ENCODE assay signal across 19 mouse cellular contexts in genomic region chr1:173633969-173634645, GRCm38 (mm10). TPM values are rescaled to one million over a fixed set of nuclear protein-coding genes. Genes with fewer than 3 reads are reported as not detected.
A peak's percentile ranks its signal among the peaks of the same experiment; 100 is the strongest.
DNase-seq lines count a peak whose midpoint lies in the region; ATAC-seq lines count a peak whose summit lies in the region.
"Had no signal": no experiment of that assay in that cellular context is flagged by ENCODE, and none has a peak within 500 bp of the region (broad histone marks: within the 10 kb centered on the region; RNA-seq: fewer than 3 reads in every experiment).

No protein-coding gene starts in this region.

- peak; percentile 65 for ATAC-seq in common myeloid progenitor, adult 5-6 weeks (replicated peaks; ENCODE audit: low read depth, poor library complexity, severe bottlenecking)
- ATAC-seq: forebrain, embryonic 14.5 days; forebrain, postnatal 0 days; hindbrain, postnatal 0 days had no signal

- intact Hi-C loops in heart, postnatal 25 days (cut with DNase I) = no loop called here

- peak; percentile 54 for DNase-seq in induced T-regulatory cell, adult 2 months (ENCODE audit: low read depth)
- DNase-seq in naive thymus-derived CD4-positive, alpha-beta T cell, adult 2 months (ENCODE audit: low read depth) = peak; percentile 48
- DNase-seq in kidney, adult 8-10 months = no peak
- DNase-seq in heart, postnatal 25 days (ENCODE audit: low spot score) = no peak
- no peak for DNase-seq in lung, postnatal 25 days (ENCODE audit: low spot score)
- DNase-seq: adrenal gland, postnatal 10 days; adrenal gland, postnatal 36 days; cerebellum, adult 18-20 months; cerebellum, adult 9-10 months; cerebellum, postnatal 14 days; forebrain, postnatal 0 days; gastrocnemius, adult 2 months; gastrocnemius, postnatal 25 days; heart, postnatal 10 days; heart, postnatal 4 days had no signal

RNA-seq across cellular contexts. Expression of gene Ifi209, which starts 3.4 kb away (rescaled TPM):
- 34.0 and 38.0 TPM in 2 replicates for total RNA-seq in common myeloid progenitor, adult 5-6 weeks (2017)
- total RNA-seq in heart, postnatal 25 days (2021) = under 1 TPM; 0.59 to 0.60 TPM
- total RNA-seq: ES-E14 had no signal

RNA-seq across cellular contexts. Expression of gene Ifi213, which starts 35.0 kb away (rescaled TPM):
- total RNA-seq in common myeloid progenitor, adult 5-6 weeks (2017) = 1.1 TPM in 1 of 2 replicates, not detected in the other
- under 1 TPM; 0.10 to 0.25 TPM for total RNA-seq in heart, postnatal 25 days (2021)
- total RNA-seq: gastrocnemius, adult 2 months; heart, postnatal 4 days; hindbrain, postnatal 0 days had no signal

RNA-seq across cellular contexts. Expression of gene Ifi208, which starts 39.4 kb away (rescaled TPM):
- total RNA-seq in common myeloid progenitor, adult 5-6 weeks (2017) = 0.10 and 1.5 TPM in 2 replicates
- under 1 TPM; 0.28 to 0.42 TPM for total RNA-seq in heart, postnatal 25 days (2021)
- total RNA-seq: ES-E14; forebrain, postnatal 0 days had no signal

Comparison
In these comparisons a context has a peak if more than half of its experiments do, and no peak if none do; other contexts are left out.
1. DNase-seq: peak in induced T-regulatory cell, adult 2 months (single experiment) and naive thymus-derived CD4-positive, alpha-beta T cell, adult 2 months (single experiment); none in kidney, adult 8-10 months (0 of 2), heart, postnatal 25 days (single experiment) and lung, postnatal 25 days (single experiment).
2. RNA of gene Ifi209, which starts 3.4 kb away (total RNA-seq): 34.0 to 38.0 TPM in common myeloid progenitor, adult 5-6 weeks; 0.59 to 0.60 TPM in heart, postnatal 25 days; every median in the first group is over 10 times any median in the second.